Mouse (Mus musculus) fibroblast of lung, adult 2 months (primary cell): Measurements from ENCODE around the gene Abhd13.

ENCODE experiments used
- DNase-seq: peaks from one replicate; pipeline ENCODE4 v3.0.0-alpha.2; 2011; ENCODE audit warnings: low read depth

Gene Abhd13

DNA sequence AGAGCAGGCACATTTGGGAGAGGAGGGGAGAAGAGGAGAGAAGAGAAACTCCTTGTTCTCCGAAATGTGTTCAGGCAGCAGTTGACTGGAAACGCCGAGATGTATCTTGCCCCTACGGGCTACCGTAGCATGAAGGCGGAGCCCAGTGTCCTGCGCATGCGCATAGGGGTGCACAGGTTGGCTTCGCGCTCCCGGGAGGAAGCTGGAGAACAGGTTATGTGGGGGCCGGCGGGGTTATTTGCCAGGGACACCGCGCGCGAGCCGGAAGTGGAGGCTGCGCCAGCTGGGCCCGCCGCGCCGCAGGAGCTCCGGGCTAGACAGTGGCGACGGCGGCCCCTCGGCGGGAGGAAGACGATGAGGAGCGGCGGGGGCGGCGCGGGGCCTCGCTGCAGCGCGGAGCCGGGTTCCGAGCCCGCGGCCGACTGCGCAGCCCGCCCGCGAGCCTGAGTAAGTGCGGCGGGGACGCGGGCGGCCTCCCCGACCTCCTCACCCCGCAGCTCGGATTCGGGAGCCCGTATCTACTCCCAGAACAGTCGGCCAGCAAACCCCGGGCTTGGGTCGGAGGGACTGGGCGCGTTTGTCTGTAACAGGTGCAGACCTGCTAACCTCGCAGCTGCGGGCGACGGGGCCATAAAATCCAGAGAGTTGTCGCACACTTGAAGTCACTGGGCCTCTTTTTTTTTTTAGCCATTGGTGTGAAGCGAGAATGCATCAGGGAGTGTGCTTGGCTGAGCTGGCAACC lies at the start of gene Abhd13, which contains the start of gene Lig4:
Abhd13 (plus strand) TSS at position 135 of the 742 bp plus-strand sequence.
Lig4 (minus strand) TSS at position 114 of the 742 bp plus-strand sequence.
- peak; percentile 92 for DNase-seq

DNA sequence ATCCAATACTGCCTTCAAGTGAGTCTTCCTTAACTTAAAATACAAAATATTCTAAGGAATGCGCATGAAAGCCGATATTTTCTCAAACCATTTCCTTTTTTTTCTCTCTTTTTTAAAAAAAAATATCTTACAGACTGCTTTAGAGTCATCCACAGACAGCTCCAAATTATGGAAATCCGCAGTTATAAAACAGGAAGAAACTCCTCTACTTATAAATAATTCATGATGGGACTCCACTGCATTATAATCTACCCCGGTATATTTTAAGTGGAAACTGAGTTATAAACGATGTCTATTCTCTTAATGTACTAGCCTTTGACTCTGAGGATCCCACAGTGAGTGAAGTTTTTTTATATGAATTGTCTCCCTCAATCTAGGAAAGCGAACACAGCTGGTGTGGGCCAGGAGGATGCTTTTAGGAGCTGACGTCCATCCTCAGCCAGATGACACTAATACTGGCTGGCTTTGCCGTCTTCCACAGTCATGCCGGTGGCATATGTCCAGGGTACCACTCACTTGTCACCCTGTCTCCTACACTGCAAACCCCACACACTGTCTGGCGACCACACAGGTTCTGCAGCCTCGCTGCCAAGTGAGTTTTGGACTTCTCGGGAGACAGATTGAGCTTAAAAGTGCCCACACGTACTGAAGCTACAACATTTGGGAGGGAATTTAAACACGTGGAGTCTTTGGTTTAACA lies 47.6 kb upstream of the Abhd13 start:
- no peak for DNase-seq

DNA sequence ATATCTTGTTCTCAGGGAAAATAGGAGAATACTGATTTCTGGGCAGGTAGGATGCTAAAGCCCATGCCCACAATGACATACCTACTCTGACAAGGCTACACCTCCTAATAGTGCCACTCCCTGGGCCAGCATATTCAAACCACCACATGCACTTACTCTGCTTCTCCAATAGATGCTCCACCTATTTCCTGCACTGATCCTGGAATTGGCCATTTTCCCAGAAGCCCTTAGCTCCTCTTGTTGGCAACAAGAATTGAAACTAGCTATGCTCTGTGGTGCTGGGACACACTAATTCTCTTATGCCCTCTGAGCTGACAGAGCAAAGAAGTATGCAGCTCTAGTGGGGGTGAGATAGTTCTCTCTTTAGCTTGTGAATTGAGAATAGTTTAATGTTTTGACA lies 44.8 kb upstream of the Abhd13 start:
- no peak for DNase-seq

DNA sequence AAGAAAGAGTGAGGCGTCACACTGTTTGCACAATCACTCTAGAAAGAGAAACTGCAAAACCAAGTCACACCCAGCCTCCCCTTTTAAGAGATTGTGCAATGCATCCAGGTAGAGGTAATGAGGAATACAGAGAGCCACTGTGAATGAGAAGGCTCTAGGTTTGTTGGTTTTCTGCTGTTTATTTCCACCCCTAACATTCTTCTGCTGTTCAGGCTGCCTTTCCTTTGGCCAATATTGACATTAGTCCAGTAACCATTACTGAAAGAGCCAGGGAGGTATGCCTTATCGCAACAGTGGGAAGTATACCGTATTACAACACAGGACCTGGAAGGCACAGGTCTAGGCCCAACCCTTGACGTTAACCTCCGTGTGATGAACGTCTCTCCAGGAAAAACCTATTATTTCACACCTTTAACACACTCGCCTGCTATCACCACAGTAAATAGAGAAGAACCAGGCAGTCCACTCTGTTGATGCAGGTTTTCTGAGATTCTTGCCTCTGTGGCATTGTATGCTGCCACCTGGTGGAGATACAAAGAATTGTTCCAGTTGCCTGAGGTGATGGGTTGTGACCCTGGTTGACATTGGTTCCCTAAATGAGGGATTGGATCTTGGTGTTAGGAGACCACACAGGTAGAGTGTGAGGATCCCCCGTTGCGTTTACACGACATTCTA lies 42.5 kb upstream of the Abhd13 start:
- no peak for DNase-seq

DNA sequence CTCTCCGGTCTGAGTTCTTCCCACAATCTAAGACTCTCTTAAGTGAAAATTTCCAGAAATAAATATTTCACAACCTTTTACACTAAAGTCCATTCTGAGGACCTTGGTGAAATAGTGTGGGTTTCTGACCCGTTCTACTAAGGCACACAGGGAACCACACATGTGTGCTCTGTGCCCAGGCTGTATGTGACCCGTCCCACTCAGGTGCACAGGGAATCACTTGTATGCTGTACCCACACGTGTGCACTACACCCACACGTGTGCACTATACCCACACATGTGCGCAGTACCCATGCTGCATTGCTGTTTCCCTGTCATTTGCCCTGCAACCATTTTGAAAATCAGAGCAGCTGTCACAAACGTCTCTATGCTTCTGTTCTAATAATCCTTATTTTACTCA lies 41.9 kb upstream of the Abhd13 start:
- no peak for DNase-seq

DNA sequence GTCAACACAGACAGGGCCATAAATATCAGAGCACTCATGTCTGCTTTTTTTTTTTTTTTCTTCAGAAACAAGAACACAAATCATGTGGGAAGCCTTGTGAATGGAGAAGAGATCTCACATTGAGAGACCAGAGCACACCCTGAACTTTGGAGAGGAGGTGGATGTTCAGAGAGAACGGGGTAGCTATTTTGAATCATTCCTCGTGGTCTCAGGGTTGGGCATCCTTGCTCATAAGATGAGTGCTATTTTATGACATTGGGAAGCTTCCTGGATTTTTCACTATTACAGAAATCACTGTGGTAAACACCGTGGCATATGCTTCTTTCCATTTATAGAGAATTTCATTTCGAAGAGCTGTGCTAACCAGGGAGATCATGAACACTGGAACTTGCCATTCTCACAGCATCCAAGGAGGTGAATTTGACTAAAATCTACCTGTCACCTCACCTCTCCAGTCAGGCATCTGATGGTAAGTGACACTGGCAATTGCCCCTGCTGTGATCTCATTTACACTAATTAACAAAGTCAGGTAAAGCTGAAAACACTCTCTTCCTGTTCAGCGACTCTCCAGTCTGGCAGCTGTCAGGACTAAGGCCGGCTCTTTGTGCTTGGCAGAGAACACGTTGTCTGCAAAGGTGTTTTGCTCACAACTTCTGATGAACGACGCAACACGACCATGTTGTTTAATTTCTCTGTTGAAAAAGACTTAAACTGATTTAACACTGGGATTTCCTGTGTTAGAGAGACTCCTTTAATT lies 28.2 kb upstream of the Abhd13 start:
- no peak for DNase-seq

DNA sequence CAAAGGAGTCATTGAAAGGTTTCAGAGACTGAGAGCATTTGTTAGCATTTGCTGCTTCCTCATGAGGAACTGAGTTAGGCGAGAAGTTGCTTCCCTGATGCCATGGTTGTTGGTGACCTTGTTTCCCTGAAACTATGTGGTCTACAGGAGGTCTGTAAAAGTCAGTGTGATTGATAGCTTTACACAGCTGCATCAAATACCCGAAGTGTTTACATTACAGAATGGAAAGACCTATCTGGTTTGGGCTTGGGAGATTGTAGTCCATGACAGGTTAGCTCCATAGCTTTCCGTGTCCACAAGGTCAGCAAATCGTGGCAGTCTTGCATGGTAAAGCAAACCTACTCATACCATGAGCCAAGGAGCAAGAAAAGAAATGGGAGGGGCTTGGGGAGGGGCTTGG lies 19.2 kb upstream of the Abhd13 start:
- no peak for DNase-seq

DNA sequence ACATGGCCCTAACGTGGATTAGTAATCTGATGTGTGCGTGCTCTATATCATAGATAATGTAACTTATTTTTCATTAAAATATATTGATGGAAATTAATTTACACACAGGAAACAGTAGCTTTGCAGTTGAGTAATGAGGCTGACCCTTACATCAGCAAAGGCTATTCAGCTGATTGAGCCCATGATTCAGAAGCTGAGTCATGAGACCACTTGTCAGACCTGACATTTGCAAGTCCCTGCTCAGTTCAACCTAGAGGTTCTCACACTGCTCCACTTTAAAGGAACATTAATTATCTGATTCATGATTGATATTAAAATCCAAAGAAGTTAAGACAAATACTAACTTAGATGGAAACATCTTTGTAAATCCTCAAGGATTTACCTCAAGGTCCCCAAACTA lies 17.6 kb upstream of the Abhd13 start:
- no peak for DNase-seq

DNA sequence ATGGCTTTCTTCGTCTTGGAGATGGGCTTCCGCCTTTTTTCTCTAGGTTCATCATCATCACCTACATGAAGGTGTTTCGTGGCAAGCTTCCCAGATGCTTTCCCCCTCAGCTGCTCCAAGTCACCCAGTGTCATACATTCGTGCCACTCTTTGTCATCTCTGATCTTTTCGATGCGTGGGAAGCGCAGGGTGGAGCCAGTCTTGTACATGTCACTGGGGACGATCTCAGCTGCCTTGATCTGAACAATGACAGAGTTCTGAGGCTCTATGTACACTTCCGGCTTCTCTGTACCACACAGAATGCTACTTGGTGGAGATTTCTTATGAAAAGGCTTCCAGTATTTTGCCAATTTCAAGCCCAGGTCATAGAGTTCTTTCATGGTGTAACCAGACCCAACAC lies 5.6 kb upstream of the Abhd13 start:
- DNase-seq: no peak

DNA sequence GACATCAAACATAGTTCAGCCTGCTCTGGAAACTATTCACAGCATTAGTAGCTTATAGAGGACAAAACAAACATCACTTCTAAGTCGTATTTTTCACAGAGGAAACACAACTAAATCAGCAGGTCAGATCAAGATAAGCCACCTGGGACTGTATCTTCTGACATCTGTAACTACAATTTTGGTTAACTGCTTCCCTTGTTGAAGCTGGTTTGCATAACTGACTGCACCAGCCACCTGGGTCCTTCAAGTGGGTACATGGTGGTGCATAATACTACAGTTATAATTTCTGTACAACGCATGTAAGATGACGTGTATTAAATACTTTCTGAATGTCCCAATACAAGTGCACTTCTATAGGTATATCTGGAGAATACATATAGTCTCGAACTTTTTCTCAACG lies 2.2 kb upstream of the Abhd13 start:
- DNase-seq: no peak

DNA sequence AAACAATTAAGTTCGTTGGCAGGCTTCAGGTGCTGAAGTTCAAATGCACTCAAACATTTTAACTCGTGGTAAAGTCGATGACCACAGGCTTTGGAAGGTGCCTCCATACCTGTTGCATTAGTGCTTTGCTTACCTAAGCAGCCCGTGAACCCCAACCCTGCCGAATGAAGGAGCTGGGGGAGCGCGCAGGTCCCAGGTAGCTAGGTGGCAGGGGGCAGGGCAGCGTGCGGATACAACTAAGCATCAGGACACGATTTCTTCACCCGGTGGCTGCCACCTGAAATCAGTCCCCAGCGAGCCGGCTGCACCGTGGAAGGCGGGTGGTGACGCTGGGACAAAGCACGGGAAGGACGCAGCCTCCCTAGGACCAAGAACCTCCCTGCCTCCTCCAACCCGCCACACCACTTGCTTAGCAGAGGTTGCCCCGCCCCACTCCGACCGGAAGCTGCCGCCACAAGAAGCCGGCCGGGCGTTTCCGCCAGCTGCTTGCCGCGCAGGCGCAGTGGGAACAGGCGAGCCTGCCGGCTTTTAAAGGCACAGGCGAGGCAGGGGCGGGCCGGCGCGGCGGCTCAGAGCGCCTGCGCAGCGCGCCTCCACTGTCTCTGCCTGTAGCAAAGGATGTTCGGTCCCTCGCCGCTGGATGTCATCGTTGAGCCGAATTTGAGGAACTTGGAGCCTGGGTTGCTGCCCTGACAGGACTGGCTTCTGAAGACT lies 1.5 kb upstream of the Abhd13 start:
- DNase-seq: peak; percentile 93

DNA sequence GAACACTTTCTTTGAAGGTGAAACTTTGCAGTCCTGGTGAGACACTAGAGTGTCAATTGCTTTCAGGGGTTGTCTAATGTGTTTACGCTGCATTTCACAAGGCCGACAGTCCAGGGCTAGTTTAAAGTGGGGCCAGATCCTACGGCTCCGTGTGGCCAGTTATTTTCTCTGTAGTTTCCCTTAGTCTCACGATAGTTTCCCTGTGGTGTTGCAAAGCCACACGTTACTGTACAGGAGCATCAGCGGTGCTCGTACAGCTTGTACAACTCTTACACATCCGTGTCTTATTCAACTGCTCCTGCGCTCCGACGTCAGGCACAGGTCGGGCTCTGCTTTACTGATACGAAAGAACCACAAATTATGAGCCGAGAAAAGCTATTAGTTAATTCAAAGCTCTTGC lies 491 bp upstream of the Abhd13 start:
- DNase-seq: no peak

DNA sequence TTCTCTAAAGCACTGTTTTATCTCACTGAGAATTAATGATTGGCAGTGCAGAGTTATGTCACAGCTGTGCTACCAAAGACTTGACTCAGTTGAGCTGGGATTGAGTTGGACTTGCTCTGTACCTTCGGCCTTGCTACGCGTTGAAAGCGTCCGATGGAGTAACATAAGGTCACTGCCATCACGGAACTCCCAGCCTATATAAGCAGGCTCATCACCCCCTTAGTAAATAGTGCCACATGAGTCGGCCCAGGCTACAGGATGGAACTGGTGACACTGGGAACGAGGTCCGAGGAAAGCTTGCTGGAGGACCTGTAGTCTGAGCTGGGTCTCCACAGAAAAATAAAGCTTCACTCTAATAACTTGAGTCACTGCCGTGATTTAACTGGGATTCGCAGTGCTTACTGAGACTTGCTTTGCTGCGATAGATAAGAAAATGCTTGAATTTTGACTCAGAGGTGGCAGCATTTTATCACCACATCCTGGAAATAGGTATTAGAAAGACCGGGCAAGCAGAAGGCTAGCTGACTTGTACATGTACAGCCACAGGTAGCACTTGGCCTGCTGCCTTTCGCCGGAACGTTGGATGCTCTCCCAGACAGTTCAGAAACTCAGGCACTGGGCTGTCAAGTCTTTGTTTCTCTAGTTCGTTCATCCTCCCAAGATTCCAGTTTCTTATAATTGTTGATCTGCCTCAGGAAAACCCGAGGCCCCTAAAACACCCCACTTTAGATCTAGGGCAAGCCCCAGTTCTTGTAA lies 1.1 kb downstream of the Abhd13 start:
- DNase-seq: no peak

DNA sequence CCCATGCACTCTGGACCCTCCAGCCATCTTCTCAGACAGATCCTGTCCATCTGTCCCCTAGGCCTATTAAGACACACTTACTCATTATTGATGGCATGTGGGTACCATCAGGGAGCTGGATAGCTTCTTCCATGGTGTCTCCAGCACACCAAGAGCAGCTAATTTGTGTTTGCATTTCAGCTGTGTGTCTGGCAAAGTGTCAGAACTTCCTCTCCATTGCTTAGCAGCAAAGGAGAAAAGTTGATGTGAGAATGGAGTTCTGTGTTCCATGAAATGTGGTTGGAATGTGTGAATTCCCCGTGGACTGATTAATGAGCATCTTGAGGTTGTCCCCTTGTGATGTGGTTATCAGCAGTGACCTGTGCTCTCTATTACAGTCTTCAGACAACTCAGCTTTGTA lies 2.2 kb downstream of the Abhd13 start:
- no peak for DNase-seq

DNA sequence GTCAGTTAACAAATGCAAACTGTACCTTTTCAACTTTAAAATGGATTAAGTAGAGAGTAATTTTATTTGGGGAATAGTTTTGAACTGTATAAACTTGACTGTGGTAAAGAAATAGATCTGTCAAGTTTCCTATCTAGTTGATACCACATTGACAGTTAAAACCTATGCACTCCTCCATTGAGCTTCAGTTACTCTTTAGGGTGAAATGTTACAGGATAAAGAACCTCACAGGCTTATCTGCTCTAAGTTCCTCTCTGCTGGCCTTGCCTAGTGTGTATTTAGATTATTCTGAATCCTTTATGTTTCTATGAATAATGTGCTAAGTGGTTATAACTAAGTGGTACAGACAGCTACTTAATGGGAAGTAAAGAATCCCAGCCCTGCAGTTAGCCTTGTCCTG lies 2.7 kb downstream of the Abhd13 start:
- DNase-seq: no peak

DNA sequence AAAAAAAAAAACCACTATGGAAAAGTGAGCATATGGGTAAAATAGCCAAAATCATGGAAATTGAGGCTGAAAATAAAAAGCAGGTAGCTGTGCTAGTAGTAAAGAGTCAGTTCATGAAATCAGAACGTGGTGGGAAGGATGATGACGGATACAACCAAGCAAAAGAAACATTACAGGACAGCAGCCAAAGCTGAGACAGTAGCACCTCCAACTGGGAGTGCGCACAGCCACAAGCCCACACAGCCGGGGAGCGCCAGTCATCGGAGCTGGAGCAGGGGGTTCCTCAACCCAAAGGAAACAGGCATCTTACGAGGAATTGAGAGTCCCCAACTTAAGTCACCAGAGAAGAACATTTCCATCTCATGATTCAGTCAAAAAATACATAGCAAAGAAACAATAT lies 26.6 kb downstream of the Abhd13 start:
- no peak for DNase-seq

DNA sequence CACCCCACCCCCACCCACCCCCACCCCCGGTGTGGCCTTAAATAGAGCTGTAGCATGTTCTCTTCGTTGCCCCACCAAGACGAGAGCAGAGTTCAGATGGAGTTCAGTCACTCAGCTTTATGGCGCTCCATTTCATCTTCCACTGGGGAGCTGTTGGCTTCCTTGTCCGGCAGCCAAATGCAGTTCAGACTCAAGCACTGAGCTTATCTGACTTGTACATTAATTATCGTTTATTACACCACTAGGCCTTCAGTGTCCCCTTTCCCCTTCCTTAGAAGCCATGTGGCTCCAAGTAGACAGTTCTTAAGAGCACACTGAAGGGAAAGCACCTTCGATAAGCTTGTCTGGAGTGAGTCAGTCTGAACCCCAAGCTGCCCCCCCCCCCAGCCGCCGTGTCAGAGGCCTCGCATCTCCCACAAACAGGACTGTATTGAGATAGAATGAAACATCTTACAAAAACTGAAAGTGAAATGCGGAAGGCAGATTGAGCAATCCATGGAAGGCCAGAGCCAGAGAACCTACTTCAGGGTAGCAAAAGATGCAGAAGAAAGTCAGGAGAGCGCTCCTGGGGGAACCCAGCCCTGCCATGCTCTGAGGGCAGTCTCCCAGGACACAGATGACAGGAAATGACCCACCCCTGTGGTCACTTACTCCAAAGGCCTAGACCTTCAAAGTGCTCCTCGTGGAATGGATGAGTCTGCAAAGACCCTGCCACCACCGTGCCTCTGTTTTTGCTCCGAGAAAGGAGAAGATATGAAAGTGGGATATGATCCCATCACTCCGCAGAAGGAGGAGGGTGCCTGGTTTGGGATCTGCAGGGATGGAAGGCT lies 28.9 kb downstream of the Abhd13 start, which contains the start of gene Tnfsf13b:
Tnfsf13b (plus strand) TSS at position 312 of the 830 bp plus-strand sequence.
- DNase-seq: no peak

DNA sequence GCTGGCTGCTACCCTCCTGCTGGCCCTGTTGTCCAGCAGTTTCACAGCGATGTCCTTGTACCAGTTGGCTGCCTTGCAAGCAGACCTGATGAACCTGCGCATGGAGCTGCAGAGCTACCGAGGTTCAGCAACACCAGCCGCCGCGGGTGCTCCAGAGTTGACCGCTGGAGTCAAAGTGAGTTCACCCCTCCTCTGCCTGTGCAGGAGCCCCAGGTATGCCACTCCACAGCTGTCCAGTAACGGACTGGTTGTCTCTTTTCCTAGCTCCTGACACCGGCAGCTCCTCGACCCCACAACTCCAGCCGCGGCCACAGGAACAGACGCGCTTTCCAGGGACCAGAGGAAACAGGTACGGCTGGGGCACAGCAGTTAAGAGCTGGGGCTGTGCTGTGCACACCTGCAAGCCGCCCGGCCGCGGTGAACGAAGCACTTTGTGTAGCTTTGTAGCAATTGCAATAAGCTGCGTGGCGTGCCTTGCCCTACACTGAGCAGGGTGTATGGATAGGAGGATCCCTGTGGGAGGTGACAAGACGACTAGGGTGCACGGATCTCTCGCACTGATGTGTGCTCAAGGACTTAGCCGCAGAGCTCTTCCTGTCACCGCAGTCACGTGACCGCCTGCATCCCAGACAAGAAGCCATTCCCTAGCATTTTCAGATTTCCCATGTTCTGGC lies 29.6 kb downstream of the Abhd13 start:
- no peak for DNase-seq

DNA sequence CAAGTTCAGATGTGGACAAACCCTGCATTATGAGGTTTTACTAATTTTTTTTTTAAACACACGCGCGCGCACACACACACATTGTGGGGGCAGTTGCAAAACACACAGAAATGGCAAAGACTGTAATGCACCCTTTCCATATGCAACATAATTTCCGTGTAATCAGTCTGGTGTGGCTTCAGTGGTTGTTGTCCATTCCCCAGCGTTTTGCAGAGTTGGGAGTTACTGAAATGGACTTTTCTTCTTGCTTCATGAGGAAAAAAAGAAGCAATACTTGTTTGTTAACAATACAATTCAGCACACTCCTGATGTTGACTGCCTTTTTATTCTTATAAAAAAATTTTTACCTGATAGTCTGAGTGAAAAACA lies 30.1 kb downstream of the Abhd13 start:
- no peak for DNase-seq
